Mouse (Mus musculus): ENCODE data around the gene Rnaset2a.
"Not testable (repeated sequence)": the region's sequence is repeated elsewhere in the genome, so short reads cannot be mapped to it uniquely, and the experiment has no call there.

The Rnaset2a gene

GRCm38 (mm10) chr17:8147439-8148316 is at the start of gene Rnaset2a, which contains the start of gene Gm49673:
Gene Rnaset2a, minus strand, starts transcription at chr17:8148097.
Gene Gm49673, minus strand, starts transcription at chr17:8147788.
- DNase-seq (ENCODE audit: low read depth, low spot score): not testable (repeated sequence)

GRCm38 (mm10) chr17:8197652-8198051 is 49.8 kb upstream of the Rnaset2a start:
- DNase-seq (ENCODE audit: low read depth, low spot score): no peak

- DNase-seq (ENCODE audit: low read depth, low spot score): no peak
These were observed 47.9 kb upstream of the Rnaset2a start for GRCm38 (mm10) chr17:8195685-8196376.

- DNase-seq (ENCODE audit: low read depth, low spot score): no peak
These were observed 45.8 kb upstream of the Rnaset2a start for GRCm38 (mm10) chr17:8193678-8194077.

- no peak for DNase-seq (ENCODE audit: low read depth, low spot score)
These were observed 36.3 kb upstream of the Rnaset2a start for GRCm38 (mm10) chr17:8184217-8184616.

- DNase-seq (ENCODE audit: low read depth, low spot score): no peak
These were observed 35.9 kb upstream of the Rnaset2a start for GRCm38 (mm10) chr17:8183815-8184214.

GRCm38 (mm10) chr17:8177090-8177489 is 29.2 kb upstream of the Rnaset2a start:
- DNase-seq (ENCODE audit: low read depth, low spot score): no peak

GRCm38 (mm10) chr17:8171081-8171480 is 23.2 kb upstream of the Rnaset2a start:
- no peak for DNase-seq (ENCODE audit: low read depth, low spot score)

GRCm38 (mm10) chr17:8170331-8170730 is 22.4 kb upstream of the Rnaset2a start:
- no peak for DNase-seq (ENCODE audit: low read depth, low spot score)

GRCm38 (mm10) chr17:8167436-8167835 is 19.5 kb upstream of the Rnaset2a start:
- DNase-seq (ENCODE audit: low read depth, low spot score): not testable (repeated sequence)

GRCm38 (mm10) chr17:8166454-8166853 is 18.6 kb upstream of the Rnaset2a start:
- DNase-seq (ENCODE audit: low read depth, low spot score): not testable (repeated sequence)

GRCm38 (mm10) chr17:8165977-8166376 is 18.1 kb upstream of the Rnaset2a start:
- not testable (repeated sequence) for DNase-seq (ENCODE audit: low read depth, low spot score)

GRCm38 (mm10) chr17:8165608-8165945 is 17.7 kb upstream of the Rnaset2a start:
- not testable (repeated sequence) for DNase-seq (ENCODE audit: low read depth, low spot score)

GRCm38 (mm10) chr17:8164701-8165607 is 17.1 kb upstream of the Rnaset2a start, which contains the start of gene Fgfr1op:
Gene Fgfr1op, plus strand, starts transcription at chr17:8165501.
- not testable (repeated sequence) for DNase-seq (ENCODE audit: low read depth, low spot score)

- DNase-seq (ENCODE audit: low read depth, low spot score): not testable (repeated sequence)
These were observed 13.1 kb upstream of the Rnaset2a start for GRCm38 (mm10) chr17:8160969-8161368.

- not testable (repeated sequence) for DNase-seq (ENCODE audit: low read depth, low spot score)
These were observed 10.7 kb upstream of the Rnaset2a start for GRCm38 (mm10) chr17:8158627-8159026.

GRCm38 (mm10) chr17:8155982-8156381 is 8.1 kb upstream of the Rnaset2a start:
- DNase-seq (ENCODE audit: low read depth, low spot score): not testable (repeated sequence)

GRCm38 (mm10) chr17:8155010-8155409 is 7.1 kb upstream of the Rnaset2a start:
- DNase-seq (ENCODE audit: low read depth, low spot score): not testable (repeated sequence)

GRCm38 (mm10) chr17:8146931-8147330 is 966 bp downstream of the Rnaset2a start:
- DNase-seq (ENCODE audit: low read depth, low spot score): not testable (repeated sequence)

GRCm38 (mm10) chr17:8143802-8144673 is 3.9 kb downstream of the Rnaset2a start:
- not testable (repeated sequence) for DNase-seq (ENCODE audit: low read depth, low spot score)
